Mouse (Mus musculus) kidney, adult 18-20 months (tissue): ENCODE measurements around the gene Sort1.
"Not testable (repeated sequence)": the region's sequence is repeated elsewhere in the genome, so short reads cannot be mapped to it uniquely, and the experiment has no call there.

ENCODE experiments used
- DNase-seq: peaks from one replicate; pipeline ENCODE4 v3.0.0; 2021

The Sort1 gene

DNA sequence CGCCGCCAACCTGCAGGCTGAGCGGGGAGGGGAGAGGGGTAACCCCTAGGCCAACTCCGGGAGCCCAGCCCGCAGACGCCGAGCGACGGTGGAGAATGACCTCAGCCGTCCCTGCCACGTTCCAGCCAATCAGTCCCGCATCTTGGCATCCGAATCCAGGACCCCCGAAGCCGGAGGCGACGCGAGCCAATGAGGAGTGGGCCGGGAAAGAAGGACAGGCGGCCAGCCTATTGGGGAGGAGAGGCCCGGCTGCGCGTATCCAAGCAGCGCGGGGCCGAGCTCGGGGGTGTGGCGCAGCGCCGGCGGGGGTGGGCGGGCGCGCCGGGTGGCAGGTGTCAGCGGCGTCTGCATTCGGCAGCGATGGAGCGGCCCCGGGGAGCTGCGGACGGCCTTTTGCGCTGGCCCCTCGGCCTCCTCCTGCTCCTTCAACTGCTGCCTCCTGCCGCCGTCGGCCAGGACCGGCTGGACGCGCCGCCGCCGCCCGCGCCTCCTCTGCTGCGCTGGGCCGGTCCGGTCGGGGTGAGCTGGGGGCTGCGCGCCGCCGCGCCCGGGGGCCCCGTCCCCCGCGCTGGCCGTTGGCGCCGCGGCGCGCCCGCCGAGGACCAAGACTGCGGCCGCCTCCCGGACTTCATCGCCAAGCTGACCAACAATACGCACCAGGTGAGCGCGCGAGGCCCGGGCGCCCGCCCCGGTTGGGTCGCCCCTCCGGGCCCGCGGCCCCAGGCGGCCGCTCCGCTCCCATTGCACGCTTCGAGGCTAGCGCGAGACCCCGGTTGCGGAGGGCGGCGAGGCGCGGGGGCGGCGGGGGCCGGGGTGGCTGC lies at the start of gene Sort1:
Gene Sort1 (plus strand): TSS at position 302 of the 821 bp plus-strand sequence.
- DNase-seq = peak; percentile 76

DNA sequence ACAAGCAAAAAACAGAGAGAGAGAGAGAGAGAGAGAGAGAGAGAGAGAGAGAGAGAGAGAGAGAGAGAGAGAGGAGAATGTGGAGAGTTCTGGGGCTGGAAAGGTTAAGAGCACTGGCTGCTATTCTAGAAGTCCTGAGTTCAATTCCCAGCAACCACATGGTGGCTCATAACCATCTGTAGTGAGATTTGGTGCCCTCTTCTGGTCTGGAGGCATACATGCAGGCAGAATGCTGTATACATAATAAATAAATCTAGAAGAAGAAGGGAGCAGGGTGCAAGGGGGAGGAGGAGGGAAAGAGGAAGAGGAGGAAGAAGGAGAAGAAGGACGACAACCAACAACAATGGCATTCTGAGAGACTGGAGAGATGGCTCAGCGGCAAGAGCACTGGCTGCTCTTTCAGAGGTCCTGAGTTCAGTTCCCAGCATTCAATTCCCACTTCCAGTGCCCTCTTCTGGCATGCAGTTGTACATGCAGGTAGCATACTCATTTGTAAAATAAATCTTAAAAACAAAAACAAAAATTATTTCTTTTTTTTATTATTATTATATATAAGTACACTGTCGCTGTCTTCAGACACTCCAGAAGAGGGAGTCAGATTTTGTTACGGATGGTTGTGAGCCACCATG lies 46.3 kb upstream of the Sort1 start:
- not testable (repeated sequence) for DNase-seq

DNA sequence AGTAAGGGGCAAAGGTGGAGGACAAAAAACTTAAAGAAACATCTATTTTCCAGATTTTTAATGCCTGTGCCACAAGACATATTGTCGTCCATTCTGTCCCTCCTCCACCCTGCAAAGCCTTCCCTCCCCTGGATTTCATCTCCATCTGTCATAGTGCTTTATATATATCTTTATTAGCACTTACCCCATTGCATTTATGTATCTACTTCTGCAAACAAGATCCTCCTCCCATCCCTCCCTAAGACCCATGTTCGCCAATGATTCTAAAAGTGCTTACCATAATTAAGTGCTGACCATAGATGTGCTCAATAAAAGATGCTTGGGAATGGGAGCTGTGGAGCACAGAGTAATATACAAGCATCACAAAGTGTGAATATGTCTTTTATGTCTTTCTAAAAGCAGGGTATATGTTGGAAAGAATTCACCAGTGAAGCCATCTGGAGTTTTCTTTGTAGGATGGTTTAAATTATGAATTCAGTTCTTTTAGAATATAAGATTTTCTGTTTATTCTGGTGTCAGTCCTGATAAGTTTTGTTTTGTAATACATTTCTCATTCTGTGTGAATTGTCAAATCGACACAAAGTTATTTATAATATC lies 42.5 kb upstream of the Sort1 start:
- no peak for DNase-seq

DNA sequence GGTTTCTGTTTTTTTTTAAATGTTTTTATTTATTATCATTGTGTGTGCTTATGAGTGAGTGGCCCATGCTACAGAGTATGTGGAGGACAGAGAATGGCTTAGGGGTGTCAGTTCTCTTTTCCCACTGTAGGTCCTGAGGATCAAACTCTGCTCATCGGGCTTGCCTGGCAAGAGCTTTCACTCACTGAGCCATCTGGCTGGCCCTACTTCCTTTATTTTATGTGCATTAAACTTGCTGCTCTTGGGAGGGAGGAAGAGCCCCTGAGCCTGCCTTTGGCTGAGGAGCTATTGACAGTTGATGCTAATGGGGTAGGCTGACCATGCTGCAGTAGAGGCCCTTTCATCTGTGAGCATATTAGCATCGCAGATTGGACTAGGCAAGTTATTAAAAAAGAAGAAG lies 37.0 kb upstream of the Sort1 start:
- no peak for DNase-seq

DNA sequence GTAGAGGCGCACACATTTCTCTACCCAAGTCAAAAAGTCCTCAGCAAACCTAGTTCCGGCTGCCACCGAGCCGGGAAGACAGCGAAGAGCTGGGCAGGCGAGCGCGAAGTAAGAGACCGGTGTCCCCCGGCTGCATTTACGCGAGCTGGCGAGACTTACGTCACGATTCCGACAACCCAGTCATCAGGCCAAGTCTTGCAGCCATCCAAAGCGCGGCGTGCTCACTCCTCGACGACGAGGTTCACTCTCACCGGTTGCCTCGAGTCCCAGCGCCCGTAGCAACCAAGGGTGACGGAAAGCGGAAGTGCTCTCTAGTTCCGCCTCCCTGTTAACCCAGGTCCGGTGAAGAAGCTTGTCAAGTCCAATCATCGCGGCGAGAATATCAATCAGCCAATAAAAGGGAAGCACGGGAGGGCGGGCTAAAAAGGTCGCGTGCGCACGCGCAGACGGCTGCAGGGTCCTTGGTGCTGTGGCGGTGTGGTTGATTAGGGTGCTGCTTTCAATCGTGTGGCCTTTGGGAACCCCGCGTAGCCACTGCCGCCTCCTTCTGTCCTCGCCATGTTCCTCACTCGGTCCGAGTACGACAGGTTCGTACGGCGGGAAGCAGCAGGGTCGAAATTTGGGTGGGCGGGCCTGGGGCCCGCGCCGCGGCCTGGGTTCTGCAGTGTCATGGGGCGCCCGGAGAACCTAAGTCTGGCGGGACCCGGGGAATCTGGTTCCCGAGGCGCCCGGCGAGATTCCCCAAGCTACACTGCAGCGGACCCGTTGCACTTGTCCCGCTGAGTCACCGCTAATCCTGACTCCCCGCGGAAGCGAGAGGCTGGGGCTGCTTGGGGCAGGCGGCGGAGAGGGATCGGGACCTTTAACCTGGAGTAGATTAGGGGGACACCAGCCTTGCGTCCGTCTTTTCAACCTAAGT lies 26.9 kb upstream of the Sort1 start, which contains the start of gene Psma5:
Gene Psma5 (plus strand): TSS at position 208 of the 919 bp plus-strand sequence.
- DNase-seq = peak; percentile 91

DNA sequence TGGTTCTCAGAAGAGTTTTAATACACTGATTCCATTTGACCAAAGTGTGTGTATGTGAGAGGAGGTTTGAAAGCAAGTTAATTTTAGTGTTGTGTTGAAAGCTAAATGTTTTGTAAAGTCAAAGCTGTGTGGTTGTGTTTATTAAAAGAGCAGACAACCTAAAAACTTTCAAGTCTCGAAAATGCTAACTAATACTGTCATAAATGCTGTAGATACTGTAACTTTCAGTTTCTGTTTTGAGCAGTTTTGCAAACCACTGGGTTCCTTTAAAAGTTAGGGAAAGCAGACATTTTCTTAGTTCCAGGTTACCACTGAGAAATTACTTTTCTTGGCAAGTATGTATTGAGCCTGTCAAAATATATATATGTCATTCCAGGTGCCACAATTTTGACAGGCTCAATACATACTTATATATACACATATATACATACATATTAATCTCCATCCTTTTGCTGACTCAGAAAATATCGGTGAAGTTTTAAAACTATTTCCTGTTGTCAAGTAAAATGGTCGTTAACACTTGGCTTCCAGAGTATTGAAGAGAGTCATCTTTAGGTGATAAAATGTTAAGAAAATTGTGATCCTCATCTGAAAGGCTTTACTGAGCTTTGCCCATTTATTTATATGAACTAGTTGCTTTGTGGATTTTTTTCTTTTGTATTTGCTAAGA lies 25.9 kb upstream of the Sort1 start:
- DNase-seq = no peak

DNA sequence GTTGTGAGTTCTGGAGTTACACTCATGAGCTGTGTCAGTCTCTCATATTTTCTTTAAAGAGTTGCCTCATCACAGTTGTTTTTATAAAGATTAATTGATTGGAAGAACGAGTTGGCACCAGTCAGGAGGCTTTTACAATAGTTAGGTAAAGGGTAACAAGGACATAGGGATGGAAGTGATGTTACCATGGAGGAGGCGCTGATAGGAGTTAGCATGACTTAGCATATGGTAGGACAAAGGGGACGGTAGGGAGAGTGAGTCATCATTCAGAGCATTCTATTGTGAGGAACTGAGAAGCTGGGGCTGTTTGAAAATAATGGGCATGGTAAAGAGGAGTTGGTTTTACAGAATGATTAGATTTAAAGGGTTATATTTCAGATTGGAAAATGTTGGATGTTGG lies 24.6 kb upstream of the Sort1 start:
- no peak for DNase-seq

DNA sequence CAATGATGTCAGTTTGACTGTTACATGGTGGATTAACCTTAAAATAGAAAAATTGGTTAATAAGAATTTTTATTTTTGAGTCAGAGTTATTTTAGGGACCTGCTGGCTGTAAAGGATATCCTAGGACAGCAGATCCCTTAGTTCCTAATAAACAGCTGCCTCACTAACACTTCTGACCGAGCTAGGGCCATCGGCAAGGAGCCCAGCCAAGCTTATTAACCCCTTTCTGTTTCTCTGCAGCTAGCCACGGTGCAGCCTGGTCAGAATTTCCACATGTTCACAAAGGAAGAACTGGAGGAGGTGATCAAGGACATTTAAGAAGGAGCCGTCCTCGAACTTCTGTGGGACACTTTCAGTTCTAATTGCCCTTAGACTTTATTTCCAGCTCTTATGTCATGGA lies 4.4 kb upstream of the Sort1 start:
- not testable (repeated sequence) for DNase-seq

DNA sequence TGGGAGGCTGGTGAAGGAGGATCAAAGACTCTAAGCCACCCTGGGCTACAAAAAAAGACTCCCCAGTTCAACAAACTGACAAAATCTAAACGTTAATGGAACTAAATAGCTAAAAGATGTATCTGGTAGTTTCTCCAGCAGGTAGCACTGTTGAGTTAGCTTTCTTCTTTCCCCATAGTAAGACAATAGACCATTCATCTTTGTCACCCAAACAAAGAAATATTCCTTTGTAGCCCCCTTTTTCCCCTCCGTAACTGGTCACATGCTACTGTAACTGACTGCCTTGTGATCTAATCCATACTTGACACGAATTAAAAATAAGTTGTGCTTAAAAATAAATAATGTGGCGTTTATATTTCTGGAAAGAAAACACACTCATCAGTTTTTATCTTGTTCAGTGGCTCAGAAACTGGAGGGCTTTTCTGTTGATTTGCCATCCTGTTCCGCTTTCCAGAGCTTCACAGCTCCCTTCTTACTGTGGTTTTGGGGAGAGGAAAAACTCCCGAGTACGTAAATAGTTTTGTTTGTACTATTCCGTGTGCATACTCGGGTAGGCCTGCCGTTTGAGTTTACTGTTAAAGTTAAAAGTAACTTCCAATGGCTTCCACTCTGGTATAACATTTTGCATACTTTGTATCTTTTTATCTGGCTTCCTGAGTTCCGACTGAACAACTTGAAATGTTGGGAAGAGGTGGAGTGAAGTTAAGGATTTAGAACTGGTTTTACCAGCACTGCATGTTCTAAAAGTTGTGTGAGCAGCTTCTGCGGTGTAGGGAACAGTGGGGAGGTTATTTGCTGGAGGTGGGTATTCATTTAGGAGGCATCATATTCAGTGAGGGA lies 1.3 kb upstream of the Sort1 start:
- DNase-seq = no peak

DNA sequence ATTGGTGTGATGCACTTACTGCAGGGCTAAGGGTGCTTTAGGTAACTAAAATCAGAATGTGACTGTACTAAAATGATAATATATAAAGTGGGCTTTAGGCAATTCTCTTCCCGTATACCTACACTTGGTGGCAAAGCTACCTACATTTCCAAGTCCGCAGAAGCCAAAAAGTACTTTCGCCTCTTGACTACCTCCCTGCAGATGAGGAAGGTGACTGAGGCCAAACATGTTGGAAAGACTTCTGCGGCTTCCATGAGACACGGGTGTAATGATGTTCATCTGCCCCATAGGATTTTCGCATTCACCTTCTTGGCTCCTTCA lies 681 bp upstream of the Sort1 start:
- no peak for DNase-seq

DNA sequence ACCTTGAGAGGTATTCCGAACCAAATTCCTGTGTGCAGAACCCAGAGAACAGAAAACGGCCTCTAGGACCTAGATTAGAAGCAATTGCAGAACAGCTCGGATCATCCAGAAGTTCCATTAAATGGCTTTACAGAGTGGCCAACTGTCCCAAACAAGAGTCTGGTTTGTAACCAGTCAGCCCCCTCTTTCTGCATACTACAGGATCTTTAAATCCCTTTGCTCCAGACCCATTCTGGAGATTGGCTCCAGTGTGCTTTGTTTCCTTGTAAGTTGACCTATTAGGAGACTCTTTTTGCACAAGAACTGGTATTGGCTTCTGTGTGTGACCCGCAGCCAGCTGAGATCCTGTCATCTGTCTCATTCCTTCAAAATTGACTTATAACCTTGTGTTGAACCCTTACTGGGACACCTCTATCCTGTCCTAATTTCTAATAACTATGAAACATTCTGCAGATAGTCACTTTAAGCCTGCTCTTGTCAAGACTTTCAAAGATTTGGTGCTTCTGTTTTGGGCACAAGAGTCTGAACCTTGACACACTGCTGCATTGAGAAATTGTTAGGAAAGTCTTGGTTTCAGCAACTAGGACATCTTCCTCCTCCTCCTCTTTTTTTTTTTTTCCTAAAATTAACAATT lies 1.3 kb downstream of the Sort1 start:
- no peak for DNase-seq

DNA sequence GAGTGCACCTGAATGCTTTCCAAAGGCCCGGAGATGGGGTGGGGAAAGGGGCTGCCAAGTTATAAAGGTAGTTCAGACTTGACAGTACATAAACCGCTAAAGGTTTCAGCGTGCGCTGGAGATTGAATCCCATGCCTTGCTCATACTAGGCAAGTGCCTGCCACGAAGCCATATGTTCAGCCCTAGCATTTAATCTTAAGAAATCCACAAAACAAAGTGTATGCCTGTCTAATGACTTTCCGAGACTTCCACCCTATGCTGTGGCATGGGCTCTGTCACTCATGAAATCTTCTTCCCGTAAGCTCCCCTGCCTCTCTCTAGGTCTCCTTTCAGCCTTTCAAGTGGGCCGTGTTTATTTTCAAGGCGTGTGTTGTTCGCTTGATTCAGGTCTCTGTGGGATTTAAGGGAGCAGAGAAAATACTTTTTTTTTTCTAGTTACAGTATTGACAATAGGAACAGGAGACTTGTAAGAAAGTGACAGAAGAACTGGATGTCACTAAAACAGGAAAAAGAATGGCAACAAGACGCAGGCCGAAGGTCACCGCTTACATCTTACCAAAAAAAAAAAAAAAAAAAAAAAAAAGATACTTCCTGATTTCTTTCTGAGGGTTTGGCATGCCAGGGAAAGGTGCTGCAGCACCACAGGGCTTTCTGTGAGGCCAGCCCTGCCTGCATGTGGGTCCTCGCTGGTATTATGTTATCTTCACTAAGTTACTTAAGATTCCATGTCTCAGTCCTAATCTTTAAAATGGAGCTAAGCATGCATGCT lies 3.0 kb downstream of the Sort1 start:
- no peak for DNase-seq

DNA sequence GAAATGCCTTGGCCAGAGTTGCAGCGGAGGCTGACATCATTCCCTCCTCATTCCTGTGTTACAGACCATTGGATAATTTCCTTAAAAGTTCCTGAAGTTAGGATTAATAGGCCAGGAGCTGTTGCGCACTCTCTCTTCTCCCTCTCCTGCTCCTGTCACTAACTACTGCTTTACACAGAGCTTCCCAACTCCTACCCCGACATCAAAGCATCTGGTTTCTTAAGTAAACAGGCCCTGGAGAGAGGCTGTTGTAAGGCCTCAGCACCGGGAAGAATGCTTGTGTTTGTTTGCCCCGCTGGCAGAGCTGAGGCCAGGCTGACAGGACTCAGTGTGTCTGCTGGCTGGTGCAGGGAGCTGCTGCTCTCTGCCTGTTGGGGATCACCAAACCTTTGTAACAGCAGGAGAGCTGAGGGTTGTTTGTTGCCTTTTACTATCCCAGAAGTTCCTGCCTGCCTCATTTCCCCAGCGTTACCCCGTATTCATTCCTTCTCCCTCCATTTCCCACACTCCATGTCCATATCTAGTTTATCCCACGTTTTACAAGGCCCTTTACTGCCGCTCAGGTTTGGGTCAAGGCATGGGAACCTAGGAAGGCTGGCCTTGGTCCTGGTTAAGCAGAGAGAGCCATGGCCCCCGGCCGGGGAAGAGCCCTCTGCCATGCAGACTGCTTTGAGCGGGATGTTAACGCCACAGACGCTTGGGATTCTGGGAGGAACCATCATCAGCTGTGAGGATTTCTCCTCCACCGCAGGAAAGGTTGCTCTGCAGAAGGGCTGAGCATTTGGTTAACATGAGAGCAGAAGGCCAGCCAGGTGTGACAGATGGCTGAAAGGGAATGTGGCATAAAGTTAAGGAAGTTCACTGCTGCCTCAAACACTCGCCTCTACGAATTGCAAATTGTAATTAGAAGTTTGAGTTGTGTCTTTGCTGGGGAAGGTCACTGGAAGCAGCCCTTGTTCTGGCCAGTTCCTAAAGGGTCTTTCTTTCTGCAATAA lies 4.2 kb downstream of the Sort1 start:
- peak; percentile 32 for DNase-seq

DNA sequence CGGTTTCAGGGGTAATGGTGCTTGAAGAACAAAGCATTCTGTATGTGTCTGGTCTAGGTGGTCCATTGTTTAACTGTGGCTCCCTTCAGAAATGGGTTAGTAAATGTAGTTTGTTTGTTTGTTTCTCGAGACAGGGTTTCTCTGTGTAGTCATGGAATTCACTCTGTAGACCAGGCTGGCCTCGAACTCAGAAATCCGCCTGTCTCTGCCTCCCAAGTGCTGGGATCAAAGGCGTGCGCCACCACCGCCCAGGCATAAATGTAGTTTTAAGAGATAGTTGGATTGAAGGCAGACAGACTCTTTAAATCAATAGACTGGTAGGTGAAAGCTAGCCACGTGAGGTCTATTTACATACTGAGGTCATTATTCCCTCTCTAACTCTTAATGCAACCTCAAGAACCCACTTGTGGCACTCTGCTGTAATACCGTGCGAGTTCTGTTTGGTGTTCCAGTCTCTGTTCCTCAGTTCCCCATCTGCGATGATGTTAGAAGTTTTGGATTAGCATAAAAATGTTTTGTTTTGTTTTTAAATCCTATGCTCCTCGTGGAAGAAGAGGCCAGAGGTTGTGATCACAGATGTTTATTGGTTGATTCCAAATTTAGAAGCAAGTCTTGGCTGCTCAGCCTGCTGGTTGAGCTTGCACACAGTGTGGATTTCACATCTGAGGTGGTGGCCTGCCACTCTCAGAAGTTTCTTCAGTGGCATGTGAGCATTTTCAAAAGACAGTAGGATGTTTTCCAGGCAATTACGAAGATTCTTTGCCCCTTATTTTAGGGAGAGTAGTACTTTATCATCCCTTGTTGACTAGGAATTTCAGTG lies 5.6 kb downstream of the Sort1 start:
- no peak for DNase-seq

DNA sequence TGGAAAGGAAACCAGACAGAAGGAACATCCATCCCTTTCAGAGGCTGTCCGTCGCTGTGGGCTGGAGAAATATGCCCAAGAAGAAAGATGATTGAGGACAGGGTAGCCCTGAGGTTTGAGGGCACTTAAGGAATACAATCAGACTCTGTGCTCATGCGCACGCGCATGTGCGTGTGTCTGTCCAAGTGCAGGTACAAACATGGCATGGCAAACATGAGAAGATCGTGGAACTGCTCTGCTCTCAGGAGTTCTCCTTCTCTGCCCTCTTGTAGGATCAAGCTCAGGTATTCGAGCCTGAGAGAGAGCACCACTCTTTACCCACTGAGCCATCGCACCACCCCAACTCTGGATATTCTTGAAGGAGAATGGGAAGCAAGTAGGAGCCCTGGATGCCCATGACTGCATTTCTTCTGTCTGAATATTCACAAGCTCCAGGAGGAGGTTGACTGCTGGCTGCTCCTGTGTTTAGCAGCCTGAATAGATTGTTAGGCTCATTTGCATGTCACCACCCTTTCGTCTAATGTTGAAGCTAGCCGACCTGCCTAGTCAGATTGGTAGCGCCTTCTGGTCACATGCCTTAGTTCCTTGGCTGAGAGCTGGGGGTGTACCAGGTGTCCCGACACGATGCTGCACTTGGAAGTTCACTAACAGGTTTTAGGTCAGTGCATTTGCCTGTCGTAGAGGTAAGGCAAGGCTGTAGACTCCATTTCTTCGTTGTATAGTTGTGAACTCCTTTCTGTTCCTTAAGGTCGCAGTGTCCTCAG lies 7.3 kb downstream of the Sort1 start:
- peak; percentile 47 for DNase-seq

DNA sequence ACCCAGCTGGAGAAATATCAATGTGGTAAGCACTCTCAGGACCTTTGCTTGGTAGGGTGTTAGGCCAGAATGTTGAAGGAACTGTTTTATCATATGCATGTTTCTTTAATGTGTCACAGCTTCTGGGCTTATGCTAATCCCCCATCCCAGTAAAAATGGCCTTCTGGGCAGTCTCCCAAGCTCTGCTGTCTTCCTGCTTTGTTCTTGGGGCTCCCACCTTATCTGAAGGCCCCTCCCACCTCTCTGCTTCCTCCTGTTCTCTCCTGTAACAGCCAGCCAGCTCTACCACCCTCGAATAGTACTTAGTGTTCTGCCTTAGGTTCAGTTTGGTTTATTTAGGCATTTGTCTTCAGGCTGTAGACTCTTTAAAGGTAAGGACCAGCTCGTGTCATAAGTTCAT lies 10.5 kb downstream of the Sort1 start:
- no peak for DNase-seq
